Mouse (Mus musculus): Measurements from ENCODE around the gene Fbp1.
"Not testable (repeated sequence)": the region's sequence is repeated elsewhere in the genome, so short reads cannot be mapped to it uniquely, and the experiment has no call there.

Gene Fbp1

GRCm38 (mm10) chr13:62887712-62888441 lies at the start of gene Fbp1:
TSS of gene Fbp1 (minus strand) at chr13:62888282.
- DNase-seq (ENCODE audit: low spot score): no peak

- no peak for DNase-seq (ENCODE audit: low spot score)
Measured at GRCm38 (mm10) chr13:62932452-62932851, 44.4 kb upstream of the Fbp1 start.

DNA sequence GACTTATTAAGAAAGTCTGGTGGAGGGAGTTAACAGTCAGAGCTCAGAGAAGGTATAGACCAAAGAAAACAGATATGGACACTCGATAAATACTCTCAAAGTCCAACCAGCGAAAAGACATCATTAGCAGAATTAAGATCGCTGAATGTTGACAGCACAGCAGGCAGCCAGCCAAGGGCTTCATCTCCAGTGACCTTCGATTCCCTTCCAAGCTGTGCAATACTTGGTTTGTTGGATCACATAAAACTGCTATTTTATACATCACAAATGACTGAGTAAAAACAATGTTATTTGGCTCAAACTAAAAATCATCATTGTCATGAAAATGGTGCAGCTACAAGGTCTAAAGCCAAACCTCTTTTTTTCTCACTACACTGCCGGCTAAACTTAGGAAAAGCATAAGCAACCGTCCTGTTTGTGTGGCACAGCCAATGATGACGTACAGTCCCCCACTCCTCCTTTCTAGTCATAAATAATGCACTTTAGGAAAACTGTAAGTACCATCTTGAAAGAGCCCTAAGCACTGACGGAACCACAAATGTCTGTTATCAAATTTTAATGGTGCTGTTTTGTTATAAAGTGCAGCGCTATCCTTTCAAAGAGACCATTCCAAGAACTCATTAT lies 41.8 kb upstream of the Fbp1 start:
- peak; percentile 37 for DNase-seq (ENCODE audit: low spot score)

GRCm38 (mm10) chr13:62929144-62929543 lies 41.1 kb upstream of the Fbp1 start:
- not testable (repeated sequence) for DNase-seq (ENCODE audit: low spot score)

DNA sequence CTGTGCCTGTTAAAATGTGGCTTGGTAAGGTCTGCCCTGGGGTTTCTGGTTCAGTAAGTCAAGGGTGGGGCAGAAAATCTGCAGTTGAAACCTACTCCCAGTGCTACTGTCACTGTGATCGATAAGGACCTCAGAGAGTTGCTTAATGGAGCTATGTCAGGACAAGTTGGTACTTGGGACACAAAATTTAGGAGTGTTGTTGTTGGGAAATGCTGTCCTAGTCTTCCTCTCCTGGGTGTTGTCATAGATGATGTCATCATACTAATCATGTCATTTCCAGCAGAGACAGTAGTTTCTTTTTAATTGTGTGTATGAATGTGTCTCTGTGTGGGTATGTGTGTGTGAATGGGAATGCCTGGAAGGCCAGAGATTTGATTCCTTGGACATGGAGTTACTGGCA lies 39.4 kb upstream of the Fbp1 start:
- DNase-seq (ENCODE audit: low spot score): no peak

- peak; percentile 12 for DNase-seq (ENCODE audit: low spot score)
Measured at GRCm38 (mm10) chr13:62926479-62926878, 38.4 kb upstream of the Fbp1 start.

DNA sequence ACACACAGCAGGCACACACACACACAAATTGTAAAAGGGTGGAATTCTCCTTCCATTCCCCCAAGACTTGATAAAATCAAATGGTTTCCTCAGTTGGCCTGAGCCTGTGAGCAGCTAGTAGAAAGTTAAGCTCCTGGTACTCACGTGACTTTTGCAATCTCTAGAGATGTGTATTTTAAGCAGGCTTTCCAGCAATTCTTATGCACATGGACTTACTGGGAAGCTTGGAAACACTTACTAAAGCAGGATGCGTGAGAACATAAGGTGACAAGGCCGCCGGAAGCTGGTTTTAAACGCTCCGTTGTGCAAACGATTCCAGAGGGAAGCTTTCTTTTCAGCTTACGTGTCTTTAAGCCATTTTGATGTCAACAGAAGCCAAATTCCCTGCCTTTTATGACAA lies 35.1 kb upstream of the Fbp1 start:
- DNase-seq (ENCODE audit: low spot score): no peak

DNA sequence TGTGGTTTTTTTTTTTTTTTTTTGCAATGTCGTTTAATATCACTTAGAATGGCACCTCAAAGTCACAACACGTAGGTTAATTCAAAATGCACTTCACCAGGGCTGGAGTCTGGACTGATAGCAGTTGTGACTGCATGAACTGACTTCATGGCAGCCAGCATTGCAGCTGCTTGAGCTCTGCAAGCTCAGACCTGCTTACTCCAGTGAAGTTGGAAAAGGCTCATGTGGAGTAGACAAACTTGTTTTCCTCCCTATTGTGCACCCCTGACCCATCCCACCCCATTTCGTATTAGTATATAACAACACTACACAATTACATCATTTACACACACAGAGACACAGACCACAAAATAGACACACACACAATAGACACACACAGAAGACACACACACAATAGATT lies 34.6 kb upstream of the Fbp1 start:
- no peak for DNase-seq (ENCODE audit: low spot score)

DNA sequence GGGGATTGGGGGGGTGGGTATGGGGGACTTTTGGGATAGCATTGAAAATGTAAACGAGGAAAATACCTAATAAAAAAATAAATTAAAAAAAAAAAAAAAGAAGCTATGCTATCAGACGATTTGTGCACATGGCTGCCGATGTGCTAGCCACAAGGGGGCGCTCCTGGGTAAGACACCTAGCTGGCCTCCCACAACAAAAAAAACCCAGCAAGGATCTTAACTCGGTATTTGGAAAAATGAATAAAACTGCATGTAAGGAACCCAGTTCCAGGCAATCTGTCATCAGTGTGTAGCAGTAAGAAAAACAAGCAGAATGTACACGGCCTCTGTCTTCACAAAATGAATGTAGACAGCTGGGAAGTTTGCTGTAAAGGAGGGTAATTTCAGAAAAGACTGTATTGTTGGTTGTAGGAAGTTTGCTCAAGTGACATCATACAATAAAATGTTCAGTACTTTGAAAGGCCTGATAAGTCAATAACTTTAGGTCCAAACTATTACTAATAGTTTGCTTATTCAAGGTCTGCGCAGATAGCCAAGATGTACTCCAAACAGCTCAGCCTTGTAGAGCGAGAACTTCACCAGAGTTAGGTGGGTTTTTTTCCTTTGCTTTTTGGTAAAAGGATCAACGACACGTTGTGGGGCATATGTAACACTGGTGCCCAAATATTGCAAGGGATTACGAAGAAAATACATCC lies 31.7 kb upstream of the Fbp1 start:
- peak; percentile 22 for DNase-seq (ENCODE audit: low spot score)

DNA sequence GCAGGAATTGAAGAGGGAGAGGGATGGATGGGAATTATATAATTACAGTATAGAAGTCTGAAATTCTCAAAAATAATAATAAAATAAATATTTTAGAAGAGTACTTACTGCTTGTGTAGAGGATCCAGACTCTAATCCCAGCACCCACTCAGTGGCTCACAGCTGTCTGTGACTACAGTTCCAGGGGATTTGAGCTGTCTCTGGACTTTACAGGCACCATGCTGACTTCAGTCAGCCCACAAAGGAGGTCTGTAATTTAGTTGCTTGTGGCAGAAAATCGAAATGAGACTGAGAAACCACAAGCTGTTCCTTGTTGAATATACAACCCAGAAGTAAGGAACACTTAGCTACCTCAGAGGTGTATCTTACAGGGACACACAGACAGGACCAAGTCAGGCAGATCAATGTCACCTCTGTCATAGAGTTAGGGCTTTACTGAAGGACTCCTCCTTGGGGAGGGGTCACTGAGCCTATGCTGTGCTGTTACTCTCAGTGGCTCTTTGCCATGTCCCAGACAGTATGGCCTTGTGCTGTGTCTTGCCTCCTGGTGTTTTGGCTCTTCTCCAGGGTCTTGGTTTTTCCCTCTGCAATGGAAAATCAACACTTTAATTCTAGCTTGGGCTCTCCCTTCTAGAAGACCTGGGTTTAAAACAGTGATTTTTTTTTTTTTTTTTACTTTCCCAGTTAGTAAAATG lies 29.5 kb upstream of the Fbp1 start:
- peak; percentile 58 for DNase-seq (ENCODE audit: low spot score)

GRCm38 (mm10) chr13:62916675-62917074 lies 28.6 kb upstream of the Fbp1 start:
- no peak for DNase-seq (ENCODE audit: low spot score)

DNA sequence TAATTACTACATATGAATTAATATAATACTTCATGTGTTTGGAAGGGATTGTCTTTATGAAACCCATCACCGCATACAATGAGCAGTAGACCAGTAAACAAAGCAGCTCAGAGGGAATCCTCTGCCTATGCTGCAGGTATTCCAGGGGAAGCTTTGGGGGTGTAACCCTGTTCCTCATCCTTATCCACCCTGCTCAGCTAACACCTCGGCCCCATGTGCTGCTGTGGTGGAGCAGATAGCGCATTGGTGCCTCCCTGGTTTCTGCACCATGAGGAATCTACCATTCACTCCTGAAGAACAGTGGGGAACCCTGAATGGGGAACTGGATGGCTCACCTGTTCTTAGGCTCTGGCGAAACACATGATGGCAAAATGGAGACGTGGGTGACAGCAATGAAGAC lies 23.5 kb upstream of the Fbp1 start:
- DNase-seq (ENCODE audit: low spot score): no peak

DNA sequence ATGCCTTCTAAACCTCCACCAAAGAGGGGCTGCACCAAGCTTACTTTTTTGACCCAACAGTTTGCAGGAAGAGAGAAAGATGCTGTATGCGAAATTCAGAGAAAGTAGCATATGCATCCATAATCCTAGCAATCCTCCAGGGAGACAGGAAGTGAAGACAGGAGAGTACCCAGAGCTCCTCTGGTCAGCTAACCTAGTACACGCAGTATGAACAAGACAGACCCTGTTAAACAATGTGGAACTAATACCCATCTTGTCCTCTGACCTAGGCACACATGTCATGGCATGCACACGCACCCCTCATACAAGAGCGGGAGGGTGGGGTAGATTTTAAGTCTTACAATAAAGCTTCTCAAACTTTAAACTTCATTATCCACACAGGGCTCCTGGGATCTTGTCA lies 22.1 kb upstream of the Fbp1 start:
- no peak for DNase-seq (ENCODE audit: low spot score)

DNA sequence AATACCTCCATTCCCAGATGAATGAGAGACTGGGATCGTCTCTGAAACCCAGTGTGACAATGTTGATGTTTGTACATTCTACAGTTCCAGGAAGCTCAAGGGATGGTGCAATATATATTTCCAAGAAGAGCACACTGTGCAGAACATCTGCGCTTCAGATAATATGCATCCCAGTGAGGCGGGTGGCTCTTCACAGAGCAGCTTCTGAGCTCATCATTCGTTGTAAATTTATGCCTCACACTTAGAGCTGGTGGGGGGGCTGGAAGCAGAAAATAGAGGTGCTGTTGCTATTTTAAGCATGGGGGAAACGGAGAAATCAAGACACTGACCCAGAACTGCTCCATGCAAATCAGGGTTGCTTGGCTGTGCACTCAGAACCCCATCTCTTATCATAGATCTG lies 21.7 kb upstream of the Fbp1 start:
- DNase-seq (ENCODE audit: low spot score): no peak

DNA sequence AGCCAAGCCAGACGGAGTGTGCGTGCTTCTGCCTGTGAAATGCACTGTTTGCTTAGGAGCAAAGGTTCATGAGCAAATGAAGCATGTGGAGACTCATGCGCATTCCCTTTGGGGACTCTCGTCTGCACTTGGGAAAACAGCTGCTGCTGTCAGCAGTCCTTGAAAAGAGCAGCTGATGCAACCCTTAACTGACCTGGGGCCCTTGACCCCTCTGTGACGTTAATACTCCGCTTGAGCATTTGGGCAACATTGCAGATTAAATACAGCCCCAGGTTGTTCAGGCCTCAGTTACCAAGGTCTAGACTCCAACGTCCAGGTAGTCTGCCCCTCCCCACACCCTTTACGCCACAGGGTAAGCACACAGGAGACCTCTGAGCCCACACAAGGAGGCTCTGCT lies 20.1 kb upstream of the Fbp1 start:
- no peak for DNase-seq (ENCODE audit: low spot score)

GRCm38 (mm10) chr13:62907527-62908162 lies 19.6 kb upstream of the Fbp1 start:
- no peak for DNase-seq (ENCODE audit: low spot score)

DNA sequence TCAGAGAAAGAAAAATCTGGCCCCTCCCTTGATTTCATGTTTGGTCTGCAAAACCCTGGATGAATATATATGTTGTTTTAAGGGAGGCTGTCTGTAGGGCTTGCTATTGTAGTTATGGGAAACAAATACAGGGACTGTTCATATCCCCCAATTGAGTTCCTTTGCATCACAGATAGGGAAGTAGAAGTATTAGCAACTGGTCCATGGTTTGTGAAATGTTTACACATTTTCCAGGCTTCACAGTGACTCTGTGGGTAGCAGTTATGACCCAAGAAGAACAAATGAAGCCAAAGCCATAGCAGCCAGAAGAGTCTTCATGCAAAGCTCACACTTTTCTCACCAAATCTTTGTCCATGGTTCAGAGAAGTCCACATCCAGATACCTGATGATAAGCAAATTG lies 13.1 kb upstream of the Fbp1 start:
- no peak for DNase-seq (ENCODE audit: low spot score)

- no peak for DNase-seq (ENCODE audit: low spot score)
Measured at GRCm38 (mm10) chr13:62897927-62898646, 10.0 kb upstream of the Fbp1 start.

DNA sequence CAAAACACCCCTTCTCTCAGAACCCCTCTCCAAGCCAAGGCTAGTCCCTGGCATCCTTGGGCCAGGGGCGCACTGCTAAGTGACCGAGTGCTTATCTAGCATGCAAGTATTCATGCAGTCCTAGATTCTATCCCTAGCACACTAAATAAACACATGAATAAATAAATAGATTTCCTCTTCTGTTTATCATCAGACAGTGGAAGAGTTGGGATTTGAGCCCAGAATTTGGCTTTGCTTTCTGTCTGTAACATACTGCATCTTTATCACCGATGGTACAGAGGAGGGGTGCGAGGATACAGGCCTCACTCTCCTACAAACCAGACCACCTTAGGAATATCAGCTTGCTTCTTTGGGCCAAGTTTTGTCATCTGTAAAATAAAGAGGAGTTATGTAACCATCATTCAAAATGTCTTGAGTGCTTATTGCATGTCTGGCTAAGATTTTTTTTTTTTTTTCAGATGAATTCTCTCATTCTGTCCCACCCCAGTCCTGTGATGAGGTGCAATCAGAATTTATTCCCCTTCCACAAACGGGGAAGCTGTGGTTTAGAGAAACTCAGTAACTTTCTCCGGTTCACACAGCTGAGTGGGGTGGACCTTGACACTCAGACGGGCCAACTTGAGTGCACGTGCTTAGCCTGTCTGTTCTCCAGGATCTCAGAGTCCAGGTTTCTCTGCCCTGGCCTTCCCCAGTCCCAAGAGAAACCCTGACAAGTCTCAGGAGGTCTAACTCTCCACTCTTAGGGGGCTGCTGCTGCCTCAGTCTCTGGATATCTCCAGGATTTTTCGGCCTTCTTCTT lies 5.2 kb upstream of the Fbp1 start:
- no peak for DNase-seq (ENCODE audit: low spot score)

DNA sequence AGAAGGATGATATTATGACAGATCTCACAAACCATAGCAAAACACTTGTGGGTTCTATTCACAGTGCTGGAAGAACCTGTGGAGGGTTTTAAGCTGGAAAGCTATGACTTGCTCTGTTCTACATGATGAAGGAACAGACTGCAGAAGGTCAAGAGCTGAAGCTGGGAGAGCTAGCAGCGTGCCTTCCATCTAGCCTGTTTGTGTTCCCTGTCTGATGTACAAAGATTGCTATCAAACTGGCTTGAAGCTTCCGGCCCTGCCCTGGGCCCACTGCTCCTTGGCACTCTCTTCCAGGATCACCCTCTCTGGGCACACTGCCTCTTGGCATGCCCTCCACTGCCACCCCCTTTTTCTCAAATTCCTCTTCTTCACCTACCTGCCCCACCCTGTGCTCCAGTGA lies 1.2 kb upstream of the Fbp1 start:
- no peak for DNase-seq (ENCODE audit: low spot score)

GRCm38 (mm10) chr13:62884536-62884935 lies 3.5 kb downstream of the Fbp1 start:
- no peak for DNase-seq (ENCODE audit: low spot score)
